Mouse (Mus musculus) stomach, embryonic 16.5 days (tissue): ENCODE results near the gene Tmem127. TPM values are rescaled to one million over a fixed set of nuclear protein-coding genes. Genes with fewer than 3 reads are reported as not detected.

Source experiments
- ATAC-seq: fragments of 200-750 bp; cut with Nextera tagmentation; 2 replicates; pipeline ENCODE4 v1.8.0; 2017; ENCODE audit warnings: moderate number of reproducible peaks, moderate TSS enrichment; ENCODE audit not compliant: insufficient read depth, low FRiP score
- H3K27ac ChIP-seq: fragments of 300-500 bp; sonication (generic); 2 replicates; pipeline ENCODE4 v1.5.1; 2014; ENCODE audit warnings: low read length
- H3K27me3 ChIP-seq: fragments of 300-500 bp; sonication (generic); 2 replicates; pipeline ENCODE4 v1.6.1; 2014; ENCODE audit warnings: low read length, control low read depth, mixed read lengths; ENCODE audit not compliant: control insufficient read depth, insufficient read depth
- H3K36me3 ChIP-seq: fragments of 300-500 bp; sonication (generic); 2 replicates; pipeline ENCODE4 v1.6.1; 2014; ENCODE audit warnings: low read length; ENCODE audit not compliant: control insufficient read depth, insufficient read depth
- H3K4me1 ChIP-seq: fragments of 300-500 bp; sonication (generic); 2 replicates; pipeline ENCODE4 v1.6.1; 2014; ENCODE audit warnings: low read length, control low read depth, mixed read lengths; ENCODE audit not compliant: control insufficient read depth, insufficient read depth
- H3K4me2 ChIP-seq: fragments of 300-500 bp; sonication (generic); 2 replicates; pipeline ENCODE4 v1.6.1; 2014; ENCODE audit warnings: low read depth, low read length, mixed read lengths
- H3K4me3 ChIP-seq: fragments of 300-500 bp; sonication (generic); replicated peaks from 2 replicates; pipeline ENCODE4 v1.5.1; 2014; ENCODE audit warnings: mild to moderate bottlenecking, low read length
- H3K9ac ChIP-seq: fragments of 300-500 bp; sonication (generic); 2 replicates; pipeline ENCODE4 v1.6.1; 2014; ENCODE audit warnings: low read length
- H3K9me3 ChIP-seq: fragments of 300-500 bp; sonication (generic); replicated peaks from 2 replicates; pipeline ENCODE4 v1.6.1; 2016; ENCODE audit warnings: low read length, control low read depth; ENCODE audit not compliant: control insufficient read depth
- WGBS: fragments of 180-500 bp; shearing (Covaris S2); extraction: QIAGEN DNeasy Blood & Tissue Kit; methylation state at CpG from one replicate; pipeline ENCODE4 v1.1.7; 2014; 5-methylcytosine and 5-hydroxymethylcytosine counted together
- polyA plus RNA-seq: library from polyadenylated mRNA; unstranded; fragments of >200 nt; fragmentation: Nextera tagmentation; extraction: Ambion mirVana; gene quantifications from 2 replicates; pipeline ENCODE4 v1.2.1, GENCODE M21; 2015

The Tmem127 gene
- polyA plus RNA-seq, 1 experiment from 2014 or later, result 24.5 TPM

- WGBS, result 90% methylated on average over 11 of the region's 11 CpGs
- ATAC-seq, result no peak
- H3K36me3 ChIP-seq, result peaks cover 26% of the 10 kb centered on the region
Measured at GRCm38 (mm10) chr2:127237897-127238610, 9.7 kb upstream of the Tmem127 start.

GRCm38 (mm10) chr2:127240065-127240464 is 7.6 kb upstream of the Tmem127 start:
- H3K27ac ChIP-seq, result no peak overlapping the region
- H3K4me1 ChIP-seq, result no peaks in the 10 kb centered on the region
- peaks cover 30% of the 10 kb centered on the region for H3K36me3 ChIP-seq
- H3K9me3 ChIP-seq, result no peaks in the 10 kb centered on the region
- no peak for ATAC-seq
- no peak overlapping the region for H3K4me2 ChIP-seq
- H3K9ac ChIP-seq, result no peak overlapping the region
- 93% methylated on average over 2 of the region's 2 CpGs for WGBS
- no peak overlapping the region for H3K4me3 ChIP-seq
- no peaks in the 10 kb centered on the region for H3K27me3 ChIP-seq

More at GRCm38 (mm10) chr2:127237897-127238610, 9.7 kb upstream of the Tmem127 start:
- H3K27ac ChIP-seq, result no peak overlapping the region
- H3K27me3 ChIP-seq, result no peaks in the 10 kb centered on the region
- no peak overlapping the region for H3K4me3 ChIP-seq
- no peaks in the 10 kb centered on the region for H3K4me1 ChIP-seq
- H3K9me3 ChIP-seq, result no peaks in the 10 kb centered on the region
- no peak overlapping the region for H3K4me2 ChIP-seq
- H3K9ac ChIP-seq, result no peak overlapping the region

GRCm38 (mm10) chr2:127248334-127249004 is 761 bp downstream of the Tmem127 start:
- peak overlapping the region; percentile 84 for H3K4me2 ChIP-seq
- H3K4me3 ChIP-seq, result peak overlapping the region; percentile 93
- H3K9me3 ChIP-seq, result no peaks in the 10 kb centered on the region
- ATAC-seq, result peak; percentile 52
- WGBS, result under 1% methylated on average over 39 of the region's 39 CpGs
- peaks cover 23% of the 10 kb centered on the region for H3K4me1 ChIP-seq
- peak overlapping the region; percentile 89 for H3K9ac ChIP-seq
- H3K27me3 ChIP-seq, result no peaks in the 10 kb centered on the region
- H3K27ac ChIP-seq, result peak overlapping the region; percentile 78
- peaks cover 7% of the 10 kb centered on the region for H3K36me3 ChIP-seq

GRCm38 (mm10) chr2:127250291-127251008 is 2.7 kb downstream of the Tmem127 start:
- Histone ChIP-seq H3K4me1 (peaks cover 23% of the 10 kb centered on the region), H3K36me3 (0 out of 2 replicates have a peak, but pooled peaks cover 3% of the 10 kb centered on the region), H3K27me3 (no peaks in the 10 kb centered on the region), H3K27ac (no peak overlapping the region), H3K4me2 (no peak overlapping the region), H3K4me3 (no peak overlapping the region), H3K9me3 (no peaks in the 10 kb centered on the region), H3K9ac (no peak overlapping the region)
- no peak for ATAC-seq
- WGBS, result 88% methylated on average over 9 of the region's 9 CpGs

GRCm38 (mm10) chr2:127251457-127251856 is 3.7 kb downstream of the Tmem127 start:
- Histone ChIP-seq H3K9me3 (no peaks in the 10 kb centered on the region), H3K36me3 (no peaks in the 10 kb centered on the region), H3K4me1 (peaks cover 23% of the 10 kb centered on the region), H3K9ac (no peak overlapping the region), H3K27ac (no peak overlapping the region), H3K4me3 (no peak overlapping the region), H3K4me2 (no peak overlapping the region), H3K27me3 (no peaks in the 10 kb centered on the region)
- 62% methylated on average over 3 of the region's 3 CpGs for WGBS
- no peak for ATAC-seq

- 62% methylated on average over 3 of the region's 3 CpGs for WGBS
- Histone ChIP-seq H3K4me2 (no peak overlapping the region), H3K4me1 (peaks cover 17% of the 10 kb centered on the region), H3K36me3 (peaks cover 2% of the 10 kb centered on the region; the same call in 1 of the 2 replicates), H3K9ac (no peak overlapping the region), H3K27me3 (no peaks in the 10 kb centered on the region), H3K27ac (no peak overlapping the region), H3K4me3 (no peak overlapping the region), H3K9me3 (no peaks in the 10 kb centered on the region)
- ATAC-seq, result no peak
Measured at GRCm38 (mm10) chr2:127251880-127252527, 4.3 kb downstream of the Tmem127 start.

- Histone ChIP-seq H3K4me2 (no peak overlapping the region), H3K4me3 (no peak overlapping the region), H3K9ac (no peak overlapping the region), H3K9me3 (no peaks in the 10 kb centered on the region), H3K4me1 (peaks cover 16% of the 10 kb centered on the region; the same call in 1 of the 2 replicates), H3K36me3 (peaks cover 4% of the 10 kb centered on the region; the same call in 1 of the 2 replicates), H3K27ac (no peak overlapping the region), H3K27me3 (no peaks in the 10 kb centered on the region)
- WGBS, result 63% methylated on average over 5 of the region's 5 CpGs
- ATAC-seq, result no peak
Measured at GRCm38 (mm10) chr2:127252787-127253186, 5.1 kb downstream of the Tmem127 start.

- no peak for ATAC-seq
- no peaks in the 10 kb centered on the region for H3K9me3 ChIP-seq
- H3K4me1 ChIP-seq, result 0 out of 2 replicates have a peak, but pooled peaks cover 7% of the 10 kb centered on the region
- WGBS, result 91% methylated on average over 3 of the region's 3 CpGs
- H3K9ac ChIP-seq, result no peak overlapping the region
- H3K27ac ChIP-seq, result no peak overlapping the region
- no peak overlapping the region for H3K4me2 ChIP-seq
- H3K27me3 ChIP-seq, result no peaks in the 10 kb centered on the region
- H3K4me3 ChIP-seq, result no peak overlapping the region
- peaks cover 4% of the 10 kb centered on the region; the same call in 1 of the 2 replicates for H3K36me3 ChIP-seq
Measured at GRCm38 (mm10) chr2:127254604-127255134, 7.0 kb downstream of the Tmem127 start.
